Mouse (Mus musculus): ENCODE measurements at regions not wholly inside any gene's neighbourhood (a gene's known extent, or its start where the extent isn't known, plus 50 kb on each side); places are given as distances from the start of the nearest gene placed in this dataset.

- no peaks in the 10 kb centered on the region for H3K9me3 ChIP-seq (ENCODE audit: low read length)
- H3K4me1 ChIP-seq (ENCODE audit: insufficient read depth, low read depth, low read length) = no peaks in the 10 kb centered on the region
- no peak overlapping the region for H3K9ac ChIP-seq (replicated peaks; ENCODE audit: low read depth)
- H3K4me2 ChIP-seq (replicated peaks; ENCODE audit: low read depth, low read length) = no peak overlapping the region
- no peak for TF ChIP-seq CTCF (IDR thresholded peaks at IDR 0.05)
- TF ChIP-seq EP300 (IDR thresholded peaks at IDR 0.05) = no peak
- H3K27ac ChIP-seq (ENCODE audit: low read length) = no peak overlapping the region
- no peaks in the 10 kb centered on the region for H3K36me3 ChIP-seq (ENCODE audit: insufficient read depth, low read length)
- no peak overlapping the region for H3K4me3 ChIP-seq (ENCODE audit: low read depth, low read length)
- H3K27me3 ChIP-seq (replicated peaks; ENCODE audit: insufficient read depth, low read length) = no peaks in the 10 kb centered on the region
- DNase-seq (ENCODE audit: low spot score) (no peak), ATAC-seq (no peak)
These were observed 450.9 kb upstream of the Adgrl2 start for GRCm38 (mm10) chr3:149441227-149441626.

DNA sequence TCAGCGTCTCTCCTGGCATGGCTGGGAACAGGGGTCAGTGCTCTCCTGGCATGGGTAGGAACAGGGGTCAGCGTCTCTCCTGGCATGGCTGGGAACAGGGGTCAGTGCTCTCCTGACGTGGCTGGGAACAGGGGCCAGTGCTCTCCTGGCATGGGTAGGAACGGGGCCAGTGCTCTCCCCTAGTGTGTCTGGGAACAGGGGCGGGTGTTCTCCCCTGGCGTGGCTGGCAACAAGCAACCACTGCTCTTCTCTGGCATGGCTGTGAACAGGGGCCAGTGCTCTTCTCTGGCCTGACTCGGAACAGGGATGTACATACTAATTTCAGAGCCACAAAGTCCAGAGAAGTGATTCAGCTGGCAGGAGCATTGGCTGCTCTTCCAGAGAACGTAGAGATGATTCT, 447.4 kb upstream of the Adgrl2 start:
- Histone ChIP-seq H3K9ac (replicated peaks; ENCODE audit: low read depth) (no peak overlapping the region), H3K27me3 (replicated peaks; ENCODE audit: insufficient read depth, low read length) (no peaks in the 10 kb centered on the region), H3K4me2 (replicated peaks; ENCODE audit: low read depth, low read length) (no peak overlapping the region), H3K9me3 (ENCODE audit: low read length) (no peaks in the 10 kb centered on the region), H3K36me3 (ENCODE audit: insufficient read depth, low read length) (no peaks in the 10 kb centered on the region), H3K27ac (ENCODE audit: low read length) (no peak overlapping the region), H3K4me3 (ENCODE audit: low read depth, low read length) (no peak overlapping the region), H3K4me1 (ENCODE audit: insufficient read depth, low read depth, low read length) (no peaks in the 10 kb centered on the region)
- WGBS = 84% methylated on average over 8 of the region's 8 CpGs
- DNase-seq (ENCODE audit: low spot score) = no peak
- no peak for TF ChIP-seq EP300 (IDR thresholded peaks at IDR 0.05)
- no peak for TF ChIP-seq CTCF (IDR thresholded peaks at IDR 0.05)
- ATAC-seq = no peak

GRCm38 (mm10) chr3:149436944-149437343, 446.6 kb upstream of the Adgrl2 start:
- peak; percentile 37 for DNase-seq (ENCODE audit: low spot score)
- ATAC-seq = peak; percentile 41
- Histone ChIP-seq H3K36me3 (ENCODE audit: insufficient read depth, low read length) (no peaks in the 10 kb centered on the region), H3K4me2 (replicated peaks; ENCODE audit: low read depth, low read length) (no peak overlapping the region), H3K27me3 (replicated peaks; ENCODE audit: insufficient read depth, low read length) (no peaks in the 10 kb centered on the region), H3K4me1 (ENCODE audit: insufficient read depth, low read depth, low read length) (no peaks in the 10 kb centered on the region), H3K9me3 (ENCODE audit: low read length) (no peaks in the 10 kb centered on the region), H3K9ac (replicated peaks; ENCODE audit: low read depth) (no peak overlapping the region), H3K4me3 (ENCODE audit: low read depth, low read length) (no peak overlapping the region), H3K27ac (ENCODE audit: low read length) (no peak overlapping the region)
- WGBS = 49% methylated on average over 6 of the region's 6 CpGs
- TF ChIP-seq CTCF (IDR thresholded peaks at IDR 0.05) (no peak), EP300 (IDR thresholded peaks at IDR 0.05) (peak; percentile 52)

DNA sequence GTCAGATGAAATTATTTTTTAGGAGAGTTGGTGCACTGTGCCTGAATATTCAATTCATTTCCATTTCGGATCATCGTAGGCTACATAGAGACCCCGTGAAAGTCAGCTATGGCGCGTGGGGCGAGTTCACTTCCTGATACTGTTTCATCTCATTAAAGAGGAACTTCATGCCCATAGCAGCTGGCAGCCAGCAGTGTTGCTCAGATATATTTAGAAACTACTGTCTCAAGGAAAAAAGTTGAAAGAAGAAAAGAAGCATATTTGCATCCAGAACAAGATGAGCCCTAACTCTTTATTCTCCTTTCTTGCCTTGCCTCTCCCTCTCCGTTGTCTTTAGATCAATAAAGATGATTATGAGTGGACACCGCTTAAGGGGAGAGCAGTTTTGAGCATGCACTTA, 446.1 kb upstream of the Adgrl2 start:
- Histone ChIP-seq H3K4me1 (ENCODE audit: insufficient read depth, low read depth, low read length) (no peaks in the 10 kb centered on the region), H3K9me3 (ENCODE audit: low read length) (no peaks in the 10 kb centered on the region), H3K4me3 (ENCODE audit: low read depth, low read length) (no peak overlapping the region), H3K4me2 (replicated peaks; ENCODE audit: low read depth, low read length) (no peak overlapping the region), H3K36me3 (ENCODE audit: insufficient read depth, low read length) (no peaks in the 10 kb centered on the region), H3K27me3 (replicated peaks; ENCODE audit: insufficient read depth, low read length) (no peaks in the 10 kb centered on the region), H3K27ac (ENCODE audit: low read length) (no peak overlapping the region), H3K9ac (replicated peaks; ENCODE audit: low read depth) (no peak overlapping the region)
- 72% methylated on average over 8 of the region's 8 CpGs for WGBS
- no peak for ATAC-seq
- TF ChIP-seq CTCF (IDR thresholded peaks at IDR 0.05) = no peak
- no peak for TF ChIP-seq EP300 (IDR thresholded peaks at IDR 0.05)
- peak; percentile 15 for DNase-seq (ENCODE audit: low spot score)

GRCm38 (mm10) chr3:149431795-149432194, 441.4 kb upstream of the Adgrl2 start:
- H3K4me3 ChIP-seq (ENCODE audit: low read depth, low read length) = no peak overlapping the region
- TF ChIP-seq CTCF (IDR thresholded peaks at IDR 0.05) (no peak), EP300 (IDR thresholded peaks at IDR 0.05) (no peak)
- no peaks in the 10 kb centered on the region for H3K9me3 ChIP-seq (ENCODE audit: low read length)
- no peak for ATAC-seq
- H3K36me3 ChIP-seq (ENCODE audit: insufficient read depth, low read length) = no peaks in the 10 kb centered on the region
- no peaks in the 10 kb centered on the region for H3K27me3 ChIP-seq (replicated peaks; ENCODE audit: insufficient read depth, low read length)
- no peak for DNase-seq (ENCODE audit: low spot score)
- H3K27ac ChIP-seq (ENCODE audit: low read length) = no peak overlapping the region
- WGBS = 94% methylated on average over 10 of the region's 10 CpGs
- no peak overlapping the region for H3K9ac ChIP-seq (replicated peaks; ENCODE audit: low read depth)
- no peaks in the 10 kb centered on the region for H3K4me1 ChIP-seq (ENCODE audit: insufficient read depth, low read depth, low read length)
- no peak overlapping the region for H3K4me2 ChIP-seq (replicated peaks; ENCODE audit: low read depth, low read length)

GRCm38 (mm10) chr3:149426023-149426759, 435.8 kb upstream of the Adgrl2 start:
- Histone ChIP-seq H3K36me3 (ENCODE audit: insufficient read depth, low read length) (no peaks in the 10 kb centered on the region), H3K4me2 (replicated peaks; ENCODE audit: low read depth, low read length) (no peak overlapping the region), H3K27me3 (replicated peaks; ENCODE audit: insufficient read depth, low read length) (no peaks in the 10 kb centered on the region), H3K27ac (ENCODE audit: low read length) (no peak overlapping the region), H3K4me1 (ENCODE audit: insufficient read depth, low read depth, low read length) (no peaks in the 10 kb centered on the region), H3K4me3 (ENCODE audit: low read depth, low read length) (no peak overlapping the region), H3K9ac (replicated peaks; ENCODE audit: low read depth) (no peak overlapping the region), H3K9me3 (ENCODE audit: low read length) (no peaks in the 10 kb centered on the region)
- DNase-seq (ENCODE audit: low spot score) (no peak), ATAC-seq (no peak)
- WGBS = 67% methylated on average over 18 of the region's 18 CpGs
- TF ChIP-seq EP300 (IDR thresholded peaks at IDR 0.05) = no peak
- TF ChIP-seq CTCF (IDR thresholded peaks at IDR 0.05) = no peak

GRCm38 (mm10) chr3:149424306-149424705, 434.0 kb upstream of the Adgrl2 start:
- DNase-seq (ENCODE audit: low spot score) (no peak), ATAC-seq (no peak)
- H3K4me3 ChIP-seq (ENCODE audit: low read depth, low read length) = no peak overlapping the region
- H3K4me1 ChIP-seq (ENCODE audit: insufficient read depth, low read depth, low read length) = no peaks in the 10 kb centered on the region
- H3K27ac ChIP-seq (ENCODE audit: low read length) = no peak overlapping the region
- WGBS = 79% methylated on average over 1 of the region's 1 CpGs
- H3K9me3 ChIP-seq (ENCODE audit: low read length) = no peaks in the 10 kb centered on the region
- H3K9ac ChIP-seq (replicated peaks; ENCODE audit: low read depth) = no peak overlapping the region
- TF ChIP-seq CTCF (IDR thresholded peaks at IDR 0.05) (no peak), EP300 (IDR thresholded peaks at IDR 0.05) (no peak)
- H3K4me2 ChIP-seq (replicated peaks; ENCODE audit: low read depth, low read length) = no peak overlapping the region
- H3K36me3 ChIP-seq (ENCODE audit: insufficient read depth, low read length) = no peaks in the 10 kb centered on the region
- no peaks in the 10 kb centered on the region for H3K27me3 ChIP-seq (replicated peaks; ENCODE audit: insufficient read depth, low read length)

Data from lung, postnatal 0 days (tissue).